Mouse (Mus musculus) cerebellum, postnatal 4 days (tissue): Measurements from ENCODE around the gene 4933415A04Rik.
A peak's percentile ranks its signal among the peaks of the same experiment; 100 is the strongest.

Experiments
- DNase-seq, 2 experiments: peaks; one replicate each; pipeline ENCODE4 v3.0.0; 2022; ENCODE audit warnings: low spot score in 2 of 2, mixed read lengths in 1 of 2

Gene 4933415A04Rik

GRCm38 (mm10) chr11:43632566-43632965, 45.7 kb downstream of the 4933415A04Rik start:
- no peak for DNase-seq

GRCm38 (mm10) chr11:43633165-43633564, 46.3 kb downstream of the 4933415A04Rik start:
- DNase-seq: no peak

GRCm38 (mm10) chr11:43633658-43634401, 47.0 kb downstream of the 4933415A04Rik start:
- DNase-seq: peak in 1 of 2 experiments; percentile 28

- no peak for DNase-seq
These were observed 49.9 kb downstream of the 4933415A04Rik start for GRCm38 (mm10) chr11:43636761-43637160.

GRCm38 (mm10) chr11:43638486-43638885, 51.6 kb downstream of the 4933415A04Rik start:
- DNase-seq: no peak
